Mouse (Mus musculus): ENCODE results near the gene Rapgef1. TPM values are rescaled to one million over a fixed set of nuclear protein-coding genes. Genes with fewer than 3 reads are reported as not detected.

The Rapgef1 gene
- polyA plus RNA-seq, 1 experiment from 2014 or later, result 25.3 TPM

DNA sequence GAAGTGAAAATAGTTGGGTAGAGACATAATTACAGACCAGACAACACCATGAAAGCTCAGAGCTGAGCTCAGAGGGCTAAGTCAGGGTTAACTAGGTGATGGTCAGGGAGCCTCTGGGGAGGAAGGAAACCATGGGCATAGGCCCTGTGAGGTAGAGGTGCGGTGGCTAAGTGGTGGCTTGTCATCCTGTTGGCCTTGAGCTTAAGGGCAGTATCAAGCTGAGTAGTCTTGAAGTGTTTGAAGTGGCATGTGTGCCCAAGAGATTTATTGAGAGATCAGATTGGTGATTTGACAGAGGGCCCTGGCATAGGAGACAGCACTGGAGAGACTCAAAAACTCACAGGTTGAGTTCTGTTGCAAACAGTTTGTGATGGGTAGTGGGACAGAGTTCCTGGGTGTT, 36.6 kb downstream of the Rapgef1 start:
- Histone ChIP-seq H3K36me3 (ENCODE audit: control insufficient read depth, insufficient read depth, low read length) (no peaks in the 10 kb centered on the region), H3K4me2 (ENCODE audit: low read length) (no peak overlapping the region), H3K4me1 (ENCODE audit: control insufficient read depth, insufficient read depth, low read length) (peaks cover 11% of the 10 kb centered on the region; the same call in 1 of the 2 replicates), H3K9me3 (ENCODE audit: control insufficient read depth, low read length) (no peaks in the 10 kb centered on the region), H3K4me3 (replicated peaks; ENCODE audit: low read depth, low read length) (no peak overlapping the region), H3K27ac (replicated peaks; ENCODE audit: low read depth, low read length) (no peak overlapping the region), H3K27me3 (ENCODE audit: control insufficient read depth, insufficient read depth, low read length) (no peaks in the 10 kb centered on the region), H3K9ac (replicated peaks; ENCODE audit: low read length) (no peak overlapping the region)
- ATAC-seq (ENCODE audit: low FRiP score, low TSS enrichment) (no peak), DNase-seq (no peak)
- 90% methylated on average over 1 of the region's 1 CpGs for WGBS

DNA sequence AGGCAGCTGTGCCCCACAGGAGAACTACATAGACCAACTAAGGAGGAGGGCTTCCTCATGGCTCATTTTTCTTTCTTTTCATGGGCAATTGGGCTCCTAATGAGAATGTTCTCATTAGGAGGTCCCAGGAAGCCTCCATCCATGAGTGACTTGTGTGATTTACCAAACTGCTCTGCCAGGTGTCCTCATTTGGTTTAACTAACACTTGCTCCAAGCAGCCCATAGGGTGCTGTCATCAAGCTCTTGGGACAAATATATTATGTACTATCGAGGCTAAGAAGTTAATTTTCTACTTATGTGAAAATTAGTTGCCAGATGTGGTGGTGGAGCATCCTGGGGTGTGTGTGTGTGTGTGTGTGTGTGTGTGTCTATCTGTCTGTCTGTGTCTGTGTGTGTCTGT, 37.6 kb downstream of the Rapgef1 start:
- Histone ChIP-seq H3K36me3 (ENCODE audit: control insufficient read depth, insufficient read depth, low read length) (no peaks in the 10 kb centered on the region), H3K27ac (replicated peaks; ENCODE audit: low read depth, low read length) (no peak overlapping the region), H3K9ac (replicated peaks; ENCODE audit: low read length) (no peak overlapping the region), H3K4me2 (ENCODE audit: low read length) (no peak overlapping the region), H3K4me1 (ENCODE audit: control insufficient read depth, insufficient read depth, low read length) (peaks cover 10% of the 10 kb centered on the region; the same call in 1 of the 2 replicates), H3K27me3 (ENCODE audit: control insufficient read depth, insufficient read depth, low read length) (no peaks in the 10 kb centered on the region), H3K4me3 (replicated peaks; ENCODE audit: low read depth, low read length) (no peak overlapping the region), H3K9me3 (ENCODE audit: control insufficient read depth, low read length) (no peaks in the 10 kb centered on the region)
- DNase-seq (no peak), ATAC-seq (ENCODE audit: low FRiP score, low TSS enrichment) (no peak)
- 66% methylated on average over 1 of the region's 1 CpGs for WGBS

DNA sequence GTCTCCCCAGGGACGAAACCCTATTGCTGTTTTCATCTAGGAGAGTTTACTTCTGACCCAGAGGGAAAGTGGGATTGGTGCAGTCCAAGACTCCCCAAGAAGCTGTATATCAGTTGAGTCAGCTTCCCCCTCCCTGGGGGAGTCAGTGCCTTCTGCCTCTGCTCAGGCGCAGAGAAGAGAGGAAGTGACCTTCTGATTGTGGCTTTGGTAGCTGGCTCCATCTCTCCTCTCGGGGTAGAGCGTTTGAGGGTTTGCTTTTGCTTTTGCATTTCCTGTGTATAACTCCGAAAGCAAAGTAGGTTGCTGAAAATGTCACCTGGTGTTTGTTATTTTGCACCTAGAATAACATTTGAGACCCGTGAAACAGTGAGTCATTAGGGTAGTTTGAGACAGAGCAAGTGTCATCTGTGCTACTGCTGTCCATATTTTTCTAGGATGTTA, 42.3 kb downstream of the Rapgef1 start:
- DNase-seq, result no peak

DNA sequence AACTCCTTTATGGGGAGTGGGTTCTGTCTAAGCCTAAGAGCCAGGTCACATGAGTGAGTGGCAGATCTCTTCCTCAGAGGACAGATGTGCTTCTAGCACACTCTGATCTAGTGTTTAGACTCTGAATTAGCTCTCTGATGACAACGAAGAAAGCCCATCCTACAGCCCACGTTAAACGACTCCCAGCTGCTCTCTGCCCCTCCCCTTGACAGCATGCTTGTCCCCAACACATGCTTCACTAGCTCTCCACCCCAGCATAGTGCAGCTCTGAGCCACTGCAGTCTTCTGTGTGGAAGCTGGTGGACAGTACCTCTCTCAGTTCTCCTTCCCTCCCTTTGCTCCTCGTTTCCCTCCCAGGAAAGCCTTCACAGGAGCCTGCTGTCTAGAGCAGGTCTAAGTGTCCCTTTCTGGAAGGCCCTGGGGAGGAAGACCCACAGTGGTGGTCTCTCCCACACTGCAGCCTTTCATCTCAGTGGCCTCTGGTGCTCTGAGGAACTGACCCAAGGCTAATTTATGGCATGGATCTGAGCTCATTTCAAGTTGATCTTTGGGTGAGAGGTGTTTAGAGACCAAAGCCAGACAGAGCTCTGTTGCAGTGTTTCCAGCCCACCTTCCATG, 43.8 kb downstream of the Rapgef1 start:
- H3K9ac ChIP-seq (replicated peaks; ENCODE audit: low read length), result no peak overlapping the region
- ATAC-seq (ENCODE audit: low FRiP score, low TSS enrichment) (no peak), DNase-seq (no peak)
- no peaks in the 10 kb centered on the region for H3K9me3 ChIP-seq (ENCODE audit: control insufficient read depth, low read length)
- peaks cover 4% of the 10 kb centered on the region; the same call in 1 of the 2 replicates for H3K4me1 ChIP-seq (ENCODE audit: control insufficient read depth, insufficient read depth, low read length)
- H3K27ac ChIP-seq (replicated peaks; ENCODE audit: low read depth, low read length), result no peak overlapping the region
- H3K27me3 ChIP-seq (ENCODE audit: control insufficient read depth, insufficient read depth, low read length), result no peaks in the 10 kb centered on the region
- H3K36me3 ChIP-seq (ENCODE audit: control insufficient read depth, insufficient read depth, low read length), result no peaks in the 10 kb centered on the region
- WGBS, result 22% methylated on average over 4 of the region's 4 CpGs
- H3K4me2 ChIP-seq (ENCODE audit: low read length), result no peak overlapping the region
- H3K4me3 ChIP-seq (replicated peaks; ENCODE audit: low read depth, low read length), result no peak overlapping the region

More for the DNA sequence above, 42.3 kb downstream of the Rapgef1 start:
- no peak overlapping the region for H3K27ac ChIP-seq (replicated peaks; ENCODE audit: low read depth, low read length)
- peaks cover 4% of the 10 kb centered on the region; the same call in 1 of the 2 replicates for H3K4me1 ChIP-seq (ENCODE audit: control insufficient read depth, insufficient read depth, low read length)
- no peak for ATAC-seq (ENCODE audit: low FRiP score, low TSS enrichment)
- WGBS, result 94% methylated on average over 6 of the region's 6 CpGs
- no peak overlapping the region for H3K4me2 ChIP-seq (ENCODE audit: low read length)
- H3K9me3 ChIP-seq (ENCODE audit: control insufficient read depth, low read length), result no peaks in the 10 kb centered on the region
- no peaks in the 10 kb centered on the region for H3K27me3 ChIP-seq (ENCODE audit: control insufficient read depth, insufficient read depth, low read length)
- H3K36me3 ChIP-seq (ENCODE audit: control insufficient read depth, insufficient read depth, low read length), result no peaks in the 10 kb centered on the region
- H3K9ac ChIP-seq (replicated peaks; ENCODE audit: low read length), result no peak overlapping the region
- no peak overlapping the region for H3K4me3 ChIP-seq (replicated peaks; ENCODE audit: low read depth, low read length)

DNA sequence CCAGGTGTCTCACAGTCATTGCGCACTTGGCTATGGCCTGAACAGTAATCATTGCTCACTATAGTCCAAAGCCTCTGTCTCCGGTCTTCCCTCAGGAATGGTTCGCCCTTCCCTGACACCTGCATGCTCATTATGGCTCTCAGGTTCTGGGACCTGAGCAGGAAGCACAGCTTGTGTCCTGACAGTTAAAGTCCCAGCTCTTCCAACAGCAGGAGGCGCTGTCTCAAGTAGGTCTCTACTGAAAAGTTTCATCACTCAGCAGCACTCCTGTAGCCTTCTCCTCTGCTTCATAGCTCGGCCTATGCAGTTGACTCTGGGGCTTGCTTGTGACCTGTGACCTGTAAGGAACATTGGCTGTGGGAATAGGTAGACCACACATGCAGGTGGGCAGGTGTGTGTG, 45.9 kb downstream of the Rapgef1 start:
- Histone ChIP-seq H3K9ac (replicated peaks; ENCODE audit: low read length) (no peak overlapping the region), H3K36me3 (ENCODE audit: control insufficient read depth, insufficient read depth, low read length) (no peaks in the 10 kb centered on the region), H3K27ac (replicated peaks; ENCODE audit: low read depth, low read length) (no peak overlapping the region), H3K9me3 (ENCODE audit: control insufficient read depth, low read length) (no peaks in the 10 kb centered on the region), H3K4me1 (ENCODE audit: control insufficient read depth, insufficient read depth, low read length) (peaks cover 11% of the 10 kb centered on the region), H3K27me3 (ENCODE audit: control insufficient read depth, insufficient read depth, low read length) (no peaks in the 10 kb centered on the region), H3K4me2 (ENCODE audit: low read length) (no peak overlapping the region), H3K4me3 (replicated peaks; ENCODE audit: low read depth, low read length) (no peak overlapping the region)
- DNase-seq (no peak), ATAC-seq (ENCODE audit: low FRiP score, low TSS enrichment) (no peak)
- 91% methylated on average over 5 of the region's 5 CpGs for WGBS

DNA sequence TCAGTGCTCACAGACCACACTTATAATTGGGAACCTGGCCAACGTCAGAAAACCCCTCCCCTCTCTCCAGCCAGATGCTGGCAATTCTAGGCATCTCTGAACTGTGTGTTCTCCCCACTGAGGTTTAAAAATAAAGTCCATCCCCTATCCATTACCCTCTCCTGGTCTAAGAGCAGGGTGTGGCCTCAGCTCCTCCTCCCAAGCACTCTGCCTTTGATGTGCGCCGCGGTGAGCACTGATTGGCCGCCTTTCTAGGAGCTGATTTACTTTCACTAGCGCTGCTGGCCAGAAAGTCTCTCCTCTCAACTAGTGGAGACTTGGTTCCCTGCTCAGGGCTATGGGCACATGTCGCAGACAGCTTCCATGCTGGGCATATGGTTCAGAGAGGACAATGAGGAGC, 47.1 kb downstream of the Rapgef1 start:
- Histone ChIP-seq H3K27ac (replicated peaks; ENCODE audit: low read depth, low read length) (no peak overlapping the region), H3K27me3 (ENCODE audit: control insufficient read depth, insufficient read depth, low read length) (no peaks in the 10 kb centered on the region), H3K9ac (replicated peaks; ENCODE audit: low read length) (no peak overlapping the region), H3K4me2 (ENCODE audit: low read length) (no peak overlapping the region), H3K4me1 (ENCODE audit: control insufficient read depth, insufficient read depth, low read length) (peaks cover 20% of the 10 kb centered on the region), H3K36me3 (ENCODE audit: control insufficient read depth, insufficient read depth, low read length) (no peaks in the 10 kb centered on the region), H3K9me3 (ENCODE audit: control insufficient read depth, low read length) (no peaks in the 10 kb centered on the region), H3K4me3 (replicated peaks; ENCODE audit: low read depth, low read length) (no peak overlapping the region)
- 7% methylated on average over 7 of the region's 7 CpGs for WGBS
- no peak for ATAC-seq (ENCODE audit: low FRiP score, low TSS enrichment)
- peak; percentile 50 for DNase-seq

DNA sequence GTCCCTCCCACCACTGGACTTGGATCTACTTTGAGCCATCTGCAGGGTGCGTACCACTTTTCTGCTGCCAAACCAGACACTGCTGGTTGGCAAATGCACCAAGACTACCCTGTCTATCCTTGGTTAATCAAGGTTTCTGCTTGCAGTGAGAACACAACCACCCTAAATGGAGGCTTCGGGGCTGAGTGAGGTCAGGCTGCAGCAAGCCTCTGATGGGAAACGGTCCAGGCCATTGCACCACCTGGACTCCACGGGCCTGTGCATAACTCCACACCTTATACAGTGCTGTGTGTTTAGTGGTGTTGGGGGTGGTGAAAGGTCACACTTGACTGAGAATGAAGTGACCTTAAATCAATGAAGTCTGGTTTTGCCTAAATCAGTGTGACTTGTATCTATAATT, 47.6 kb downstream of the Rapgef1 start:
- Histone ChIP-seq H3K9me3 (ENCODE audit: control insufficient read depth, low read length) (no peaks in the 10 kb centered on the region), H3K4me3 (replicated peaks; ENCODE audit: low read depth, low read length) (no peak overlapping the region), H3K27me3 (ENCODE audit: control insufficient read depth, insufficient read depth, low read length) (no peaks in the 10 kb centered on the region), H3K36me3 (ENCODE audit: control insufficient read depth, insufficient read depth, low read length) (no peaks in the 10 kb centered on the region), H3K4me1 (ENCODE audit: control insufficient read depth, insufficient read depth, low read length) (peaks cover 20% of the 10 kb centered on the region), H3K27ac (replicated peaks; ENCODE audit: low read depth, low read length) (no peak overlapping the region), H3K9ac (replicated peaks; ENCODE audit: low read length) (no peak overlapping the region), H3K4me2 (ENCODE audit: low read length) (no peak overlapping the region)
- ATAC-seq (ENCODE audit: low FRiP score, low TSS enrichment) (no peak), DNase-seq (no peak)
- 78% methylated on average over 4 of the region's 4 CpGs for WGBS

DNA sequence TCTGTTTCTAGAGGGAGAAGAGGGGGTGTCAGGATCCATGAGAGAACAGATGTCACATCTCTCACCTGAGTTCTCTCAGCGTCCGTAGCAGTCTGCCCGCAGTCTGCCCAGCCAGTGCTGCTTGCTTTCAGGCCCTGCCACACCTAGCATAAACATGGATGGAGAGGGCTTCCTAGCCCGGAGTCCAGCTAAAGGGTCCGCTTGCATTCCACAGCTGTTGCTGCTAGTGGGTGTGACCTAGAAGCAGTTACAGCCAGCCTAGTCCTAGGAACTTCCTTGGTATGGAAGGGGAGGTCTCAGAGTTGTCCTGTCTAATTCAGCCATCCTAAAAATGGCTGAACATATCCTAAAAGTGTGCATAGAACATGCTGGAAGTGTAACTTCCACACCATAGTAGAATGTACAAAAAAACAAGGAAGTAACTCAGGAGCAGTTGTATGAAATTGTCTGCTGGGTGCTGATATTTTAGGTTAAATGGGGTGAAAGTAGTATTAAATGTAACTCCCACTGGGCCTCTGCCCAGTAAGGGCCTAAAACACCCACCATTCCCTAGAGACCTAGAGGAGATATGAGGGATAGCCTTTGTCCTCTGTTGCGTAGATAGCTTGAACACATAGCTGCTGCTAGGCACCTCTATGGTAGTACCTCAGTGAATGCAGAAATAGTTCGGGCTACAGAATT, 48.6 kb downstream of the Rapgef1 start:
- DNase-seq, result no peak
- peaks cover 20% of the 10 kb centered on the region for H3K4me1 ChIP-seq (ENCODE audit: control insufficient read depth, insufficient read depth, low read length)
- 93% methylated on average over 7 of the region's 7 CpGs for WGBS

DNA sequence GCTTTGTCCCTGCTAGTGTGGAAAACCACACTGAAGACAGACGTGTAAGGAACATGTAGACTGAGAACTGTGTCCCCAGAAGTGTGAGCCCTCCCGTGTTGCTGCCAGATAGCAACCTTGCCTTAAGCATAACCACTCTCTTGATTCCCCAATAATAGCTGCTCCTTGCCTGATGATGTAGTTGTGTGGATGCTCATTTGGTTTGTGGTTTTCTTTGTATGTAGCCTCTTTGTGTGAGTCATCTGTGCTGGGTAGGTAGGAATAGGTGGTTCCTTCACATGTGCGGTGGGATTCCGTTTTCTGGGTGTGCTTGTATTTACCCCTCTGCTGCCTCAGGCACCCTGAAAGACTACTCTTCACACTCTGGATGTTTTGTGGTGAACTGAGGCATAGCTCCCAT, 49.4 kb downstream of the Rapgef1 start:
- no peak for ATAC-seq (ENCODE audit: low FRiP score, low TSS enrichment)
- no peak overlapping the region for H3K27ac ChIP-seq (replicated peaks; ENCODE audit: low read depth, low read length)
- H3K9ac ChIP-seq (replicated peaks; ENCODE audit: low read length), result no peak overlapping the region
- H3K4me2 ChIP-seq (ENCODE audit: low read length), result no peak overlapping the region
- WGBS, result 88% methylated on average over 4 of the region's 4 CpGs
- H3K27me3 ChIP-seq (ENCODE audit: control insufficient read depth, insufficient read depth, low read length), result no peaks in the 10 kb centered on the region
- H3K4me3 ChIP-seq (replicated peaks; ENCODE audit: low read depth, low read length), result no peak overlapping the region
- no peaks in the 10 kb centered on the region for H3K9me3 ChIP-seq (ENCODE audit: control insufficient read depth, low read length)
- DNase-seq, result no peak
- no peaks in the 10 kb centered on the region for H3K36me3 ChIP-seq (ENCODE audit: control insufficient read depth, insufficient read depth, low read length)
- peaks cover 20% of the 10 kb centered on the region for H3K4me1 ChIP-seq (ENCODE audit: control insufficient read depth, insufficient read depth, low read length)

More for the DNA sequence above, 48.6 kb downstream of the Rapgef1 start:
- Histone ChIP-seq H3K27ac (replicated peaks; ENCODE audit: low read depth, low read length) (no peak overlapping the region), H3K9me3 (ENCODE audit: control insufficient read depth, low read length) (no peaks in the 10 kb centered on the region), H3K9ac (replicated peaks; ENCODE audit: low read length) (no peak overlapping the region), H3K27me3 (ENCODE audit: control insufficient read depth, insufficient read depth, low read length) (no peaks in the 10 kb centered on the region), H3K4me2 (ENCODE audit: low read length) (no peak overlapping the region), H3K4me3 (replicated peaks; ENCODE audit: low read depth, low read length) (no peak overlapping the region), H3K36me3 (ENCODE audit: control insufficient read depth, insufficient read depth, low read length) (no peaks in the 10 kb centered on the region)
- no peak for ATAC-seq (ENCODE audit: low FRiP score, low TSS enrichment)
